Mouse (Mus musculus) forebrain, postnatal 0 days (tissue): Measurements from ENCODE around the gene Adarb1. TPM values are rescaled to one million over a fixed set of nuclear protein-coding genes. Genes with fewer than 3 reads are reported as not detected.

Experiments
- ATAC-seq: fragments of 200-750 bp; cut with Nextera tagmentation; 2 replicates; pipeline ENCODE4 v1.8.0; 2017; ENCODE audit warnings: mild to moderate bottlenecking, moderate library complexity
- DNase-seq: peaks from one replicate; pipeline ENCODE4 v3.0.0-alpha.2; 2015
- H3K27ac ChIP-seq: fragments of 300-500 bp; sonication (generic); 2 replicates; pipeline ENCODE4 v1.5.1; 2014; ENCODE audit warnings: low read depth, mild to moderate bottlenecking, antibody characterized with exemption, low read length, moderate library complexity, mixed read lengths
- H3K27me3 ChIP-seq: fragments of 300-500 bp; sonication (generic); 2 replicates; pipeline ENCODE4 v1.6.1; 2014; ENCODE audit warnings: mild to moderate bottlenecking, low read length, mixed read lengths; ENCODE audit not compliant: insufficient read depth
- H3K36me3 ChIP-seq: fragments of 300-500 bp; sonication (generic); 2 replicates; pipeline ENCODE4 v1.6.1; 2014; ENCODE audit warnings: mild to moderate bottlenecking, moderate library complexity; ENCODE audit not compliant: insufficient read depth
- H3K4me1 ChIP-seq: fragments of 300-500 bp; sonication (generic); 2 replicates; pipeline ENCODE4 v1.6.1; 2014; ENCODE audit warnings: antibody characterized with exemption; ENCODE audit not compliant: insufficient read depth
- H3K4me2 ChIP-seq: fragments of 300-500 bp; sonication (generic); 2 replicates; pipeline ENCODE4 v1.6.1; 2014; ENCODE audit warnings: low read depth, mild to moderate bottlenecking, moderate library complexity
- H3K4me3 ChIP-seq: fragments of 300-500 bp; sonication (generic); 2 replicates; pipeline ENCODE4 v1.5.1; 2014; ENCODE audit warnings: low read depth, low read length, mixed read lengths
- H3K9ac ChIP-seq: fragments of 300-500 bp; sonication (generic); 2 replicates; pipeline ENCODE4 v1.6.1; 2014; ENCODE audit warnings: mild to moderate bottlenecking
- H3K9me3 ChIP-seq: fragments of 300-500 bp; sonication (generic); 2 replicates; pipeline ENCODE4 v1.6.1; 2016; ENCODE audit warnings: low read length
- CTCF ChIP-seq: sonication (generic); IDR thresholded peaks from 2 replicates; pipeline ENCODE4 v1.5.1; 2016; ENCODE audit warnings: antibody characterized with exemption, control low read depth, low read depth
- WGBS: fragments of 180-500 bp; shearing (Covaris S2); extraction: QIAGEN DNeasy Blood & Tissue Kit; methylation state at CpG from one replicate; pipeline ENCODE4 v1.1.7; 2014; 5-methylcytosine and 5-hydroxymethylcytosine counted together
- polyA plus RNA-seq: library from polyadenylated mRNA; unstranded; fragments of >200 nt; fragmentation: Nextera tagmentation; extraction: Ambion mirVana; gene quantifications from 2 replicates; pipeline ENCODE4 v1.2.1, GENCODE M21; 2015
- total RNA-seq: library from RNA; depleted of rRNA; stranded (reverse); fragments of >200 nt; gene quantifications from 2 replicates; pipeline ENCODE4 v1.2.3, GENCODE M21; 2014

The Adarb1 gene
- total and polyA plus RNA-seq, 2 experiments from 2014 or later = 12.5 to 40.2 TPM

GRCm38 (mm10) chr10:77417240-77418102 lies 599 bp downstream of the Adarb1 start:
- peak overlapping the region; percentile 82 for H3K27ac ChIP-seq
- H3K9me3 ChIP-seq = no peaks in the 10 kb centered on the region
- 1% methylated on average over 69 of the region's 70 CpGs for WGBS
- H3K4me3 ChIP-seq = peak overlapping the region; percentile 91
- peak overlapping the region; percentile 83 for H3K9ac ChIP-seq
- TF ChIP-seq CTCF = no peak
- peaks cover 4% of the 10 kb centered on the region; the same call in 1 of the 2 replicates for H3K4me1 ChIP-seq
- H3K27me3 ChIP-seq = no peaks in the 10 kb centered on the region
- H3K36me3 ChIP-seq = no peaks in the 10 kb centered on the region
- H3K4me2 ChIP-seq = peak overlapping the region; percentile 82
- ATAC-seq = peak; percentile 81
- DNase-seq = peak; percentile 55

GRCm38 (mm10) chr10:77416666-77417239 lies 1.3 kb downstream of the Adarb1 start:
- DNase-seq (peak; percentile 27), ATAC-seq (no peak)
- no peaks in the 10 kb centered on the region for H3K9me3 ChIP-seq
- H3K4me1 ChIP-seq = peaks cover 4% of the 10 kb centered on the region; the same call in 1 of the 2 replicates
- no peaks in the 10 kb centered on the region for H3K36me3 ChIP-seq
- TF ChIP-seq CTCF = no peak
- H3K4me3 ChIP-seq = peak overlapping the region; percentile 91
- peak overlapping the region; percentile 82 for H3K4me2 ChIP-seq
- no peak overlapping the region for H3K27ac ChIP-seq
- H3K9ac ChIP-seq = peak overlapping the region; percentile 83
- 6% methylated on average over 24 of the region's 24 CpGs for WGBS
- no peaks in the 10 kb centered on the region for H3K27me3 ChIP-seq

GRCm38 (mm10) chr10:77415867-77416266 lies 2.2 kb downstream of the Adarb1 start:
- Histone ChIP-seq H3K4me1 (peaks cover 4% of the 10 kb centered on the region; the same call in 1 of the 2 replicates), H3K4me3 (no peak overlapping the region), H3K9me3 (no peaks in the 10 kb centered on the region), H3K9ac (no peak overlapping the region), H3K27ac (no peak overlapping the region), H3K27me3 (no peaks in the 10 kb centered on the region), H3K36me3 (no peaks in the 10 kb centered on the region), H3K4me2 (0 out of 2 replicates have a peak overlapping the region, but pooled peaks have one; percentile 82)
- DNase-seq (no peak), ATAC-seq (no peak)
- 92% methylated on average over 5 of the region's 5 CpGs for WGBS
- no peak for TF ChIP-seq CTCF

GRCm38 (mm10) chr10:77413791-77414190 lies 4.3 kb downstream of the Adarb1 start:
- H3K9ac ChIP-seq = no peak overlapping the region
- H3K4me3 ChIP-seq = no peak overlapping the region
- WGBS = 50% methylated on average over 2 of the region's 2 CpGs
- H3K4me1 ChIP-seq = peaks cover 3% of the 10 kb centered on the region; the same call in 1 of the 2 replicates
- no peak for ATAC-seq
- TF ChIP-seq CTCF = no peak
- DNase-seq = no peak
- no peak overlapping the region for H3K27ac ChIP-seq
- no peaks in the 10 kb centered on the region for H3K9me3 ChIP-seq
- H3K36me3 ChIP-seq = no peaks in the 10 kb centered on the region
- H3K27me3 ChIP-seq = no peaks in the 10 kb centered on the region
- no peak overlapping the region for H3K4me2 ChIP-seq

- Histone ChIP-seq H3K27me3 (no peaks in the 10 kb centered on the region), H3K27ac (no peak overlapping the region), H3K4me3 (no peak overlapping the region), H3K36me3 (no peaks in the 10 kb centered on the region), H3K9me3 (no peaks in the 10 kb centered on the region), H3K9ac (no peak overlapping the region), H3K4me1 (no peaks in the 10 kb centered on the region), H3K4me2 (no peak overlapping the region)
- no peak for TF ChIP-seq CTCF
- WGBS = 65% methylated on average over 2 of the region's 2 CpGs
- ATAC-seq (no peak), DNase-seq (no peak)
Observed at GRCm38 (mm10) chr10:77409154-77409553, 8.9 kb downstream of the Adarb1 start.

- Histone ChIP-seq H3K9me3 (no peaks in the 10 kb centered on the region), H3K27me3 (no peaks in the 10 kb centered on the region), H3K27ac (no peak overlapping the region), H3K4me3 (no peak overlapping the region), H3K4me1 (no peaks in the 10 kb centered on the region), H3K36me3 (no peaks in the 10 kb centered on the region), H3K4me2 (no peak overlapping the region), H3K9ac (no peak overlapping the region)
- DNase-seq (no peak), ATAC-seq (no peak)
- no peak for TF ChIP-seq CTCF
- 69% methylated on average over 9 of the region's 9 CpGs for WGBS
Observed at GRCm38 (mm10) chr10:77408241-77408640, 9.8 kb downstream of the Adarb1 start.

GRCm38 (mm10) chr10:77406486-77406885 lies 11.6 kb downstream of the Adarb1 start:
- no peak overlapping the region for H3K27ac ChIP-seq
- no peaks in the 10 kb centered on the region for H3K9me3 ChIP-seq
- H3K9ac ChIP-seq = no peak overlapping the region
- no peak overlapping the region for H3K4me2 ChIP-seq
- H3K36me3 ChIP-seq = no peaks in the 10 kb centered on the region
- H3K4me1 ChIP-seq = no peaks in the 10 kb centered on the region
- 75% methylated on average over 6 of the region's 6 CpGs for WGBS
- no peak for TF ChIP-seq CTCF
- DNase-seq (no peak), ATAC-seq (no peak)
- H3K27me3 ChIP-seq = no peaks in the 10 kb centered on the region
- no peak overlapping the region for H3K4me3 ChIP-seq
